8 mouse cellular contexts compared by ENCODE assay signal in genomic region chr11:103133456-103134185, GRCm38 (mm10). TPM values are rescaled to one million over a fixed set of nuclear protein-coding genes. Genes with fewer than 3 reads are reported as not detected.
DNase-seq lines count a peak whose midpoint lies in the region; ATAC-seq lines count a peak whose summit lies in the region.

No protein-coding gene starts in this region.

- H3K4me2 ChIP-seq in hindbrain, embryonic 16.5 days (ENCODE audit: low read length) = peak overlapping the region; percentile 64
- H3K4me2 ChIP-seq in neural tube, embryonic 12.5 days (replicated peaks) = peak overlapping the region; percentile 53

- peaks cover 21% of the 10 kb centered on the region for H3K4me1 ChIP-seq in hindbrain, embryonic 16.5 days (ENCODE audit: control insufficient read depth, insufficient read depth, low read depth, low read length)
- H3K4me1 ChIP-seq in neural tube, embryonic 12.5 days = peaks cover 20% of the 10 kb centered on the region

- ATAC-seq in hindbrain, embryonic 16.5 days = peak; percentile 32; the same call in 1 of the 2 replicates
- no peak for ATAC-seq in neural tube, embryonic 12.5 days (ENCODE audit: low FRiP score, low read depth)

- H3K9me3 ChIP-seq in hindbrain, embryonic 16.5 days (ENCODE audit: control insufficient read depth, low read length) = no peaks in the 10 kb centered on the region
- no peaks in the 10 kb centered on the region for H3K9me3 ChIP-seq in neural tube, embryonic 12.5 days

- H3K27ac ChIP-seq in hindbrain, embryonic 16.5 days (ENCODE audit: low read depth, low read length) = peak overlapping the region; percentile 81
- H3K27ac ChIP-seq in neural tube, embryonic 12.5 days = 0 out of 2 replicates have a peak overlapping the region, but pooled peaks have one; percentile 3

- H3K27me3 ChIP-seq in hindbrain, embryonic 16.5 days (replicated peaks; ENCODE audit: control insufficient read depth, insufficient read depth, low read length) = no peaks in the 10 kb centered on the region
- no peaks in the 10 kb centered on the region for H3K27me3 ChIP-seq in neural tube, embryonic 12.5 days (replicated peaks)

- H3K9ac ChIP-seq in hindbrain, embryonic 16.5 days (ENCODE audit: low read depth, low read length) = peak overlapping the region; percentile 64
- H3K9ac ChIP-seq in neural tube, embryonic 12.5 days = peak overlapping the region; percentile 47

- DNase-seq in cerebellum, adult 11-12 months = peak; percentile 62
- no peak for DNase-seq in cerebellum, postnatal 36 days
- peak; percentile 22 for DNase-seq in spleen, adult 12 weeks (ENCODE audit: low spot score)
- no peak for DNase-seq in spleen, adult 18-20 months
- no peak for DNase-seq in adrenal gland, postnatal 25 days
- DNase-seq in ovary, postnatal 14 days (ENCODE audit: low spot score) = no peak

- 53% methylated on average over 6 of the region's 6 CpGs for WGBS in hindbrain, embryonic 16.5 days
- 50% methylated on average over 6 of the region's 6 CpGs for WGBS in neural tube, embryonic 12.5 days

- H3K4me3 ChIP-seq in hindbrain, embryonic 16.5 days (ENCODE audit: low read length) = peak overlapping the region; percentile 33
- H3K4me3 ChIP-seq in neural tube, embryonic 12.5 days = peak overlapping the region; percentile 15; the same call in 1 of the 2 replicates

- 0 out of 2 replicates have a peak, but pooled peaks cover 3% of the 10 kb centered on the region for H3K36me3 ChIP-seq in hindbrain, embryonic 16.5 days (ENCODE audit: control insufficient read depth, insufficient read depth, low read length)
- H3K36me3 ChIP-seq in neural tube, embryonic 12.5 days = peaks cover 1% of the 10 kb centered on the region; the same call in 1 of the 2 replicates

RNA-seq across cellular contexts. Expression of gene Hexim2, which starts 1.4 kb away (rescaled TPM):
- polyA plus RNA-seq in hindbrain, embryonic 16.5 days (2015; fragmentation: Nextera tagmentation; extraction: Ambion mirVana) = 27.7 and 30.2 TPM in 2 replicates
- polyA plus RNA-seq in neural tube, embryonic 12.5 days (2016; fragmentation: Nextera tagmentation; extraction: Ambion mirVana) = 9.9 and 12.2 TPM in 2 replicates
- 3.9 and 6.2 TPM in 2 replicates for total RNA-seq in adrenal gland, postnatal 25 days (2021)

RNA-seq across cellular contexts. Expression of gene Hexim1, which starts 17.6 kb away (rescaled TPM):
- polyA plus RNA-seq in hindbrain, embryonic 16.5 days (2015; fragmentation: Nextera tagmentation; extraction: Ambion mirVana) = 4.1 and 4.7 TPM in 2 replicates
- polyA plus RNA-seq in neural tube, embryonic 12.5 days (2016; fragmentation: Nextera tagmentation; extraction: Ambion mirVana) = 2.9 and 3.0 TPM in 2 replicates
- total RNA-seq in adrenal gland, postnatal 25 days (2021) = 72.0 and 75.6 TPM in 2 replicates

RNA-seq across cellular contexts. Expression of gene Acbd4, which starts 32.1 kb away (rescaled TPM):
- 14.2 and 16.4 TPM in 2 replicates for polyA plus RNA-seq in hindbrain, embryonic 16.5 days (2015; fragmentation: Nextera tagmentation; extraction: Ambion mirVana)
- polyA plus RNA-seq in neural tube, embryonic 12.5 days (2016; fragmentation: Nextera tagmentation; extraction: Ambion mirVana) = 6.6 and 10.1 TPM in 2 replicates
- 92.1 and 129 TPM in 2 replicates for total RNA-seq in adrenal gland, postnatal 25 days (2021)

RNA-seq across cellular contexts. Expression of gene Plcd3, which starts 32.2 kb away (rescaled TPM):
- 4.7 and 4.9 TPM in 2 replicates for polyA plus RNA-seq in hindbrain, embryonic 16.5 days (2015; fragmentation: Nextera tagmentation; extraction: Ambion mirVana)
- polyA plus RNA-seq in neural tube, embryonic 12.5 days (2016; fragmentation: Nextera tagmentation; extraction: Ambion mirVana) = 1.1 and 1.2 TPM in 2 replicates
- total RNA-seq in adrenal gland, postnatal 25 days (2021) = 9.1 and 13.7 TPM in 2 replicates

RNA-seq across cellular contexts. Expression of gene Fmnl1, which starts 37.3 kb away (rescaled TPM):
- 7.6 and 8.6 TPM in 2 replicates for polyA plus RNA-seq in hindbrain, embryonic 16.5 days (2015; fragmentation: Nextera tagmentation; extraction: Ambion mirVana)
- polyA plus RNA-seq in neural tube, embryonic 12.5 days (2016; fragmentation: Nextera tagmentation; extraction: Ambion mirVana) = 1.7 and 2.1 TPM in 2 replicates
- 15.6 and 19.9 TPM in 2 replicates for total RNA-seq in adrenal gland, postnatal 25 days (2021)

Comparison
In these comparisons a context has a peak if more than half of its experiments do, and no peak if none do; other contexts are left out.
1. DNase-seq: peak in cerebellum, adult 11-12 months (single experiment) and spleen, adult 12 weeks (single experiment); none in cerebellum, postnatal 36 days (0 of 2), spleen, adult 18-20 months (0 of 2), adrenal gland, postnatal 25 days (single experiment) and ovary, postnatal 14 days (single experiment).